Mouse (Mus musculus) gastrocnemius, postnatal 36 days (tissue): ENCODE measurements around the gene Tmem216. TPM values are rescaled to one million over a fixed set of nuclear protein-coding genes. Genes with fewer than 3 reads are reported as not detected.

Experiments used
- DNase-seq, 2 experiments: peaks; one replicate each; pipeline ENCODE4 v3.0.0; 2022
- intact Hi-C: fragments of 180-260 bp; cut with DNase I; formaldehyde crosslinking; loops from one replicate; pipeline ENCODE4 v1.15.1; 2025
- long read RNA-seq, 2 experiments: library from polyadenylated mRNA; stranded (forward); transcript quantifications; one replicate each; pipeline ENCODE4 v2.0.0; 2021
- total RNA-seq, 2 experiments: library from RNA; stranded (reverse); gene quantifications; 2 replicates each; pipeline ENCODE4 v1.2.3; 2021

Tmem216 gene
- 1 to 10 TPM; 1.8 to 2.7 TPM for total RNA-seq
- long read RNA-seq, experiment 1, partial matches to known transcripts = 0 of 4 reads
- long read RNA-seq, experiment 1, other reads (novel, unspliced or antisense) = 3 of 4 reads
- long read RNA-seq, experiment 2, partial matches to known transcripts = 0 of 7 reads
- long read RNA-seq, experiment 2, other reads (novel, unspliced or antisense) = 4 of 7 reads

- DNase-seq = peak; percentile 76 to 79
- intact Hi-C loops = loop anchor here (5.0 kb wide), 1 partner anchor 46 kb away; no protein-coding TSS in a partner anchor
Observed at GRCm38 (mm10) chr19:10555624-10556510, at the start of gene Tmem216. Gene Tmem216 (minus strand): TSS chr19:10556238.

DNA sequence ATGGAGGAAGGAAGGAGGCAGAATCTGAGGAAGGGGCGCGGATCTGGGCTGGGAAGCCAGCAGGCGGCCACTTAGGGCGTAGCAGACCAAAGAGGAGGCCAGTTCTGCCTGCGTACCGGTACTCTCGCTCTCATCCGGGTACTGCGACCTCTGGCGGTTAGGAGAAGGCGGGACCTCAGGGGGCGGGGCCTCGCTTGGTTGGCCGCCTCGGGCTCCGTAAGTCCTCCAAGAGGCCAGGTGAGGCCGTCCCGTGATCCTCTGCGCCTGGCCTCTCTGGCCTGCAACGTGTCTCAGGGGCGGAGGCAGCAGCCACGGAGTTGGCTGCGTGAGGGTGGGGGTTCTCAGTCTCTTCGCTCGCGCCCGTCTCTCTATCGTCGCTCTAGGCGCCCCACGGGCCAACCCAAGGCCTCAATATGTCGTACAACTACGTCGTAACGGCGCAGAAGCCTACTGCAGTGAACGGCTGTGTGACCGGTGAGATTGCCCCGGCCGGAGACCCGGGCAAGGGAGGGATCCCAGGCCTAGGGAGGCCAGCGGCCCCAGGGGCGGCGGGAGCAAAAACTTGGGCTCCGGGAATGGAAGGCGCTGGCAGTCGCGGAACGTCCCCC, 49.4 kb upstream of the Tmem216 start, which contains the start of the genes Ddb1 and Tkfc:
Ddb1 (plus strand) TSS at position 35 of the 608 bp plus-strand sequence.
Tkfc (minus strand) TSS at position 362 of the 608 bp plus-strand sequence.
- peak; percentile 98 to 99 for DNase-seq
- intact Hi-C loops = no loop called here

GRCm38 (mm10) chr19:10604534-10604933, 48.5 kb upstream of the Tmem216 start:
- intact Hi-C loops = loop anchor here (5.0 kb wide), 1 partner anchor 47 kb away; the partner anchor contains the start of gene Tmem216
- no peak for DNase-seq

GRCm38 (mm10) chr19:10603660-10604523, 47.9 kb upstream of the Tmem216 start:
- no peak for DNase-seq
- intact Hi-C loops = loop anchor here (5.0 kb wide), 1 partner anchor 47 kb away; the partner anchor contains the start of gene Tmem216

- peak; percentile 77 to 79 for DNase-seq
- intact Hi-C loops = loop anchor here (5.0 kb wide), 1 partner anchor 45 kb away; the partner anchor contains the start of gene Tmem216
Observed at GRCm38 (mm10) chr19:10602787-10603186, 46.7 kb upstream of the Tmem216 start.

- intact Hi-C loops = loop anchor here (5.0 kb wide), 1 partner anchor 45 kb away; the partner anchor contains the start of gene Tmem216
- DNase-seq = no peak
Observed at GRCm38 (mm10) chr19:10602247-10602769, 46.3 kb upstream of the Tmem216 start.

DNA sequence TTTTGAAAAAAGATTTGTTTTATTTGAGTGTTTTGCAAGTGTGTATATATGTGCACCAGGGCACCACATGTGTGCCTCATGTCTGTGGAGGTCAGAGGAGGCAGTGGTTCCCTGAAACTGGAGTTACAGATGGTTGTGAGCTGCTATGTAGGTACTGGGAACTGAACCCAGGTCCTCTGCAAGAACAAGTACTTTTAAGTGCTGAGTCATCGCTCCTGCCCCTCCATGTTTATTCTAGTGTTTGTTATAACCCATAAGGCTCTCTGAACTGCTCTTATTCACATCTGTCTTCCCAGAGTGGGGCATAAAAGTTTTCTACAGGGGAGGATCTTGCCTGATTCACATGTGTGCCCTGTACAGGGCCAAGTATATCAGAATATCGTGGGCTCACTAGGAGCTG, 43.6 kb upstream of the Tmem216 start:
- DNase-seq = no peak
- intact Hi-C loops = loop anchor here (5.0 kb wide), 1 partner anchor 42 kb away; the partner anchor contains the start of gene Tmem216

GRCm38 (mm10) chr19:10598188-10598587, 42.1 kb upstream of the Tmem216 start:
- intact Hi-C loops = no loop called here
- no peak for DNase-seq

- intact Hi-C loops = no loop called here
- DNase-seq = no peak
Observed at GRCm38 (mm10) chr19:10591659-10592377, 35.8 kb upstream of the Tmem216 start.

- intact Hi-C loops = no loop called here
- DNase-seq = no peak
Observed at GRCm38 (mm10) chr19:10590301-10590700, 34.3 kb upstream of the Tmem216 start.

GRCm38 (mm10) chr19:10589127-10589857, 33.3 kb upstream of the Tmem216 start:
- no peak for DNase-seq
- intact Hi-C loops = no loop called here

DNA sequence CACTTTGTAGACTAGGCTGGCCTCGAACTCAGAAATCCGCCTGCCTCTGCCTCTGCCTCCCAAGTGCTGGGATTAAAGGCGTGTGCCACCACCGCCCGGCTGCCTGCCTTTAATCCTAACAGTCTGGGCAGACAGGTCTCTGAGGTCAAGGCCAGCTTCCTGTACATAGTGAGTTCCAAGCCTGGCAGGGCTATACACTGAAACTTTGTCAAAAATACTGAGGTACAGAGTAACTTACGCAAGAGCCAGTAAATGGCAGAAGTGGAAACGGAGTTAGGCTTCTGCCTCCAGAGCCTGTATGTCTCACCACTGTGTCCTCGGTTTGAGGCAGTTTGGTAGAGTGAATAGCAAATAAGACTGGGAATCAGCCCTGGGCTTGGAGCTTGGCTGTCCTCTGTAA, 31.2 kb upstream of the Tmem216 start:
- intact Hi-C loops = no loop called here
- DNase-seq = no peak

- intact Hi-C loops = no loop called here
- DNase-seq = no peak
Observed at GRCm38 (mm10) chr19:10585112-10585511, 29.1 kb upstream of the Tmem216 start.

GRCm38 (mm10) chr19:10583550-10584146, 27.6 kb upstream of the Tmem216 start:
- intact Hi-C loops = no loop called here
- no peak for DNase-seq

GRCm38 (mm10) chr19:10581984-10582383, 25.9 kb upstream of the Tmem216 start:
- DNase-seq = no peak
- intact Hi-C loops = no loop called here

DNA sequence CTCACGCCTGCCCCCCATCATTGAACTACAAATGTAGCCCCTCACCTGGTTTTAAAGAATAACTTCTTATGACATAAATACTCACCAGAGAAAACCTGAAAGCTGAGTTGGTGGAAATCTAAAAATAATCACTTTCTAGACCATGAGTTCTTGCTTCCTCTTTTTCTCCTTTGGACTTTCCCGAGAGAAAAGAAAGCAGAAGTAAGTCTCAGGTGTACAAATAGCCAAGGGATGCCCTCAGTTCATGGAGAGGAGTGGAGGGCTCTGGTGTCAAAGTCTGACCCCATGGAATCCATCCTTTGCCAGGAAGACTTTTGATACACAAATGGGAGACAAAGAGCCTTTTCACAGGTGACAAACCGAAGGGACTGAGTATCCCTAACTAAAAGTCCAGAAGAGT, 24.7 kb upstream of the Tmem216 start:
- intact Hi-C loops = no loop called here

GRCm38 (mm10) chr19:10580102-10580501, 24.1 kb upstream of the Tmem216 start:
- intact Hi-C loops = no loop called here
- no peak for DNase-seq

More for the DNA sequence above, 24.7 kb upstream of the Tmem216 start:
- no peak for DNase-seq
